Mouse (Mus musculus) retina, adult 2 months (tissue): ENCODE data around the gene Perm1.

ENCODE experiments used
- DNase-seq: peaks from one replicate; pipeline ENCODE4 v3.0.0-alpha.2; 2012; ENCODE audit warnings: low read depth, low spot score

Perm1 gene

DNA sequence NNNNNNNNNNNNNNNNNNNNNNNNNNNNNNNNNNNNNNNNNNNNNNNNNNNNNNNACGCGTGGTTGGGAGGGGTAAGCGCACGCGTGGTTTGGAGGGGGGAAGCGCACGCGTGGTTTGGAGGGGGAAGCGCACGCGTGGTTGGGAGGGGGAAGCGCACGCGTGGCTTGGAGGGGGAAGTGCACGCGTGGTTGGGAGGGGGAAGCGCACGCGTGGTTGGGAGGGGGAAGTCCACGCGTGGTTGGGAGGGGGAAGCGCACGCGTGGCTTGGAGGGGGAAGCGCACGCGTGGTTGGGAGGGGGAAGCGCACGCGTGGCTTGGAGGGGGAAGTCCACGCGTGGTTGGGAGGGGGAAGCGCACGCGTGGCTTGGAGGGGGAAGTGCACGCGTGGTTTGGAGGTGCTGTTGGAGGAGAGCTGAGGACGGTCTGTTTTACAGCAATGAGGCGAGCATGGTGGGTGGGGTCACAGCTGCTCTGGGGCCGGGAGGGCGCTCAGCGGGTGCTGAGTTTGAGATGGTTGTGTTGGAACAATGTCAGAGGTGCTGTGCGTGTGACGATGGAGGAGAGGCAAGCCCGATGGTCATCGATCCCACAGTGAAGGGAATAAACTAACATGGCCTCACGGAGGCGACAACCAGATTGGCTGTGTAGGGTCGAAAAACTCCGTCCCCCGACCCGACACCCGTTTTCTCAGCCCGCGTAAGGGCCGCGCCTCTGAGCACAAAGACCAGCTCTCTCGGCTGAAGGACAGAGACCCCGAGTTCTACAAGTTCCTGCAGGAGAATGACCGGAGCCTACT, 21.2 kb downstream of the Perm1 start:
- DNase-seq = no peak

DNA sequence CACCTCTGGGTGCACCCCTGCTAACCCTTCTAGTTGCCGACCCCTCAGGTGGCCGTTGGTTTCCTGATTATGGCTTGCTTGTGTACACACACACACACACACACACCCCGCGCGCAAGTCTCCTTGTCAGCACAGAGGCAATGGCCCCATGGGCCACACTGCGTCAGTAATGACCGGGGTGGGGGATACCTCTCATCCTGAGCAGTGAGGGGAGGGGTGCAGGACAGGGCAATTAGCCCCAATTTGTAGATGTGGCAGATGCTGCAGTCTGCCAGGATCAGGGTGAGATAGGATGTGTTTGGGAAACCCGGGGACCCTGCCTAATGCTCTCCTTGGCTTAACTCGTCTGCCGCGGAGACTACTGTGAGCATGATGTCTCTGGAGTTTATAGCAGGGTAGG, 33.9 kb downstream of the Perm1 start:
- no peak for DNase-seq

DNA sequence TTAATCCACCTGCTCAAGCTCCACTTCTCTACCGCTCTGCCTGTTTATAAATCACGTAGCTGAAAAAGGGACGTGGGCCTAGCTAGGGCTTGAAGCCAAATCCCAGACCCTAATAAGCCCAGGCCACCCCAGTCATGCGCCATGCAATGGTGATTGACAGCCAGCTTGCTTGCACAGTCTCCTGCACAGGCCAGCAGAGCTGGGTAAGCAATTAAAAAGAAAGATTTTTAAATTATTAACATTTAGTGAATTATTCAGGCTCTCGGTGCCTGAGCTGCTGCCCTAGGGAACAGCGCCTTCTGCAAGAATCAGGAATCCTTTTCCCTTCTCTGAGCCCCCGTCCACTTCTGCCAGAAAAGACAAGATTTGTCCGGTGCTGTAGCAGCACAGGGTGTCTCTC, 35.4 kb downstream of the Perm1 start:
- DNase-seq = no peak

DNA sequence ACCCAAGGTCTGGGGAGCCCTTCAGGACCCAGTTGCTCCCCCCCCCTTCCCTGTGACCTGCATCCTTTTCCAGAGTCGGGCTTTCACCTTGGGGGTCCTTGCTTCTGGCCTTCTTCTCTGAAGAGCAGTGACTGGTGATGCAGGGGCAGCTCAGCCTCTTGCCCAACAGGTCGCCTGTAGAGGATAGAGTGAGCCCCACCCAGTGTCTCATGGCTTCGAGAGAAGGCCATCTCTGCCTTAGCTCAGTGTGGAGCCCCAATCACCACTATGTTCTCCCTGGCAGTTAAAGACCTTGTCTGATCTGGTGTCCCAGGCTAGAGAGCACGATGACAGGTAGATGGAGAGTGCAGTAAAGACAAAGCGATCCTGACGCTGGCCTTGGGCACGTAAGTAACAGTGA, 36.5 kb downstream of the Perm1 start:
- no peak for DNase-seq

DNA sequence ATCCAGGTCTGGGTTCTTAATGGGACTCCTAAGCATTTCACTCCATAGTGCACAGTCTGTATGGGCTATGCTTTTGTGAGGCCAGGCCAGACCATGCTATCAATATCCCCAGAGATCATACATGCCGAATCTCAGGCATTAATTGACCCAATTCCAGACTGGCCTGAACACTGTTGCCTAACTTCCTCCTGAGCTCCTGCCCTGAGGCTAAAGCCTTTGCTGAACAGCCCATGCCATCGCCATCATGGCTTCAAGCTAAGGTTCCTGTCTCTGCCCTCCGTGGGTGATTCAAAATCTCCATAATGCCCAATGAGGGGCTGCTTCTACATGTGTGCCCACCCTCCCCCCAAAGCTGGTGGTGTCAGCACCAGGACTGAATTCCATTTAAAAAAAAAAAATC, 37.0 kb downstream of the Perm1 start:
- DNase-seq = no peak

DNA sequence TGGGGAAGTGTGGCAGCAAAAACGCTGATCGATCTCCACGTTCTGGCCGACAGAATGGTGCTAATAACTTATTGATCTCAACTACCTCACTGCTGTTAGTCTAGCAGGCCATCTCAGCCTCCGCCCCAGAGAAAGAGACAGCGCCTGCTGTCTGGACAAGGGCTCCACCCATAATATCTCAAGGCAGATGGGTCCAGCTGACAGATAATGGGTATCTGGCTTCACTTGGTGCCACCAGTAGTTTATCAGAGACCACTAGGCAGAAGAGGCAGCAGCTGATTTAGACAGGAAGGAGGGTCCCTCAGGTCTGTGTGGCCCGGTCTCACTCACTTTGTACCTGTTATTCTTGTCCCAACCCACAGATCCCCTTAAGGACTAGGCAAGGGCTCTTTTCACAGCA, 37.4 kb downstream of the Perm1 start:
- DNase-seq = no peak

DNA sequence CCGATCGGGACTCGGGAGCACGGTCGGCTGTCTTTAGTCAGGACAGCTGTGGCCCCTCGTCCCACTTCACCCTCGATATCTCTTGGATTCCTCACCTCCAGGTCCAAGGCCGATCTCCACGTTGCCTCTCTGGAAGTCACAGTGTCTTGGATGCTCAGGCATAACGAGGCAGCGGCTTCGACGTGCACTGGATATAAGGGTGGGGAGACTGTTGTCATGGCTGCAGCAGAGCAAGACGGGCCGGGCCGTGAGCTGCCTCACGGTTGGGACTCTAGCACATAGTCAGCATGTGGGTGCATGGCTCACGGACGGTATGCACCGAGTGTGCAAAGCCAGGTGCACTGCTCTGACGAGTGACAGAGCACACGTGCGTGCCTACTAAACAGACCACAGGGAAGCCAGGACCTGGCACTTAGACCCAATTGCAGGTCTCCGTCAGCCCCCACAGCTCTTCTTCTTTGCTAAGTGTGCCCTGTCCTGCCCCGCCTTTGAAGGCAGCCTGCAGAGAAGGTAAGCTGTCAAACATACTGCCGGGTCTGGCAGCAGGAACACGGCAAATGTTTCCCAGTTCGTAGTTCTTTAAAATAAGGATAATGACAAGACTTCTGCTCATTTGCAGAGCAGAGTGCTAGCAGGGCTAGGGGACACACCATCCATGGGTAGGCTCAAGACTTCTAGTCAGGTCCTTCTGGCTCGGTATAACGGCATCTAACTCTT, 38.9 kb downstream of the Perm1 start:
- DNase-seq = no peak

DNA sequence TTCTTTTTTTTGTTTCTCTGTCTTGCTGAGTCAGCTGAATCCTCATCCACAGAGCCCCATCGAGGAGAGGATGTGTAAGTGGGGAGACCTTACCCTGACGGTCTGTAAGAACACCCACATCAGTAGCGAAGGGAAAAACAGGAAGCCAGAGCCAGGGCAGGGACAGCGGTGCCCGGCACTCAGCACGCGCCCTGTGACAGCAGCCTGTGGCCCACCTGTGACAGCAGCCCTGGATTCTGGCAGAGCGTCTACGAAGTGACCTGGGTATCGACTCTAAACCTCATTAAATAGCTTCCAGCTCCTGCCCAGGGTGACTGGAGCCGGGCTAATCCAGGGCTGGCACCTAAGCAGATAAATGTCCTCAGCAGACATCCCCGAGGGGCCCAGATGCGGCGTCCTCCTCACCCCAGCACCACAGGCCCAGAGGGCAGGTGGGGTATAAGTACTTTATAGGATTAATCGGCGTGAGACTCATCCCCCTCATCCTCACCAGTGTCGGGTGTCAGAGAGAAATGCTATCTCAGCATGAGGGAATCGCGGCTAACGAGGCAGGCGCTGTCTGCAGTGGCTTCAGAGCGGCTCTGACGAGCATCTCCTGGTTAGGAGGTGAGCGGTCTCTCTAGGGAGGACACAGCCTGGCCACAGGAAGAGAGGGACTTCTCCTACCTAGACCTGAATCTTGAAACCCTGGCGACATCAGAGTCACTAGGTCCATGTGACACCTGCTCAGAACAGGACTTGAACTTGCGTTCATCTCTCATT, 39.6 kb downstream of the Perm1 start, which contains the start of gene Samd11:
Gene Samd11, minus strand, starts transcription at position 580 of the 762 bp plus-strand sequence.
- peak; percentile 89 for DNase-seq
